Mouse (Mus musculus) colon, adult 2 months (tissue): ENCODE data around the gene Cers5. TPM values are rescaled to one million over a fixed set of nuclear protein-coding genes. Genes with fewer than 3 reads are reported as not detected.

Experiments
- polyA plus RNA-seq: library from polyadenylated mRNA; depleted of rRNA; stranded (reverse); fragments of >200 nt; gene quantifications from 2 replicates; pipeline ENCODE4 v1.2.3, GENCODE M21; 2012; rRNA removed

Cers5 gene
- polyA plus RNA-seq, result 23.7 and 24.2 TPM in 2 replicates

GRCm38 (mm10) chr15:99772881-99772924, at the start of gene Cers5:
TSS of gene Cers5 (minus strand) at chr15:99772885.

GRCm38 (mm10) chr15:99725341-99726155, 47.1 kb downstream of the Cers5 start, which contains the start of gene Cox14:
TSS of gene Cox14 (plus strand) at chr15:99725618.

DNA sequence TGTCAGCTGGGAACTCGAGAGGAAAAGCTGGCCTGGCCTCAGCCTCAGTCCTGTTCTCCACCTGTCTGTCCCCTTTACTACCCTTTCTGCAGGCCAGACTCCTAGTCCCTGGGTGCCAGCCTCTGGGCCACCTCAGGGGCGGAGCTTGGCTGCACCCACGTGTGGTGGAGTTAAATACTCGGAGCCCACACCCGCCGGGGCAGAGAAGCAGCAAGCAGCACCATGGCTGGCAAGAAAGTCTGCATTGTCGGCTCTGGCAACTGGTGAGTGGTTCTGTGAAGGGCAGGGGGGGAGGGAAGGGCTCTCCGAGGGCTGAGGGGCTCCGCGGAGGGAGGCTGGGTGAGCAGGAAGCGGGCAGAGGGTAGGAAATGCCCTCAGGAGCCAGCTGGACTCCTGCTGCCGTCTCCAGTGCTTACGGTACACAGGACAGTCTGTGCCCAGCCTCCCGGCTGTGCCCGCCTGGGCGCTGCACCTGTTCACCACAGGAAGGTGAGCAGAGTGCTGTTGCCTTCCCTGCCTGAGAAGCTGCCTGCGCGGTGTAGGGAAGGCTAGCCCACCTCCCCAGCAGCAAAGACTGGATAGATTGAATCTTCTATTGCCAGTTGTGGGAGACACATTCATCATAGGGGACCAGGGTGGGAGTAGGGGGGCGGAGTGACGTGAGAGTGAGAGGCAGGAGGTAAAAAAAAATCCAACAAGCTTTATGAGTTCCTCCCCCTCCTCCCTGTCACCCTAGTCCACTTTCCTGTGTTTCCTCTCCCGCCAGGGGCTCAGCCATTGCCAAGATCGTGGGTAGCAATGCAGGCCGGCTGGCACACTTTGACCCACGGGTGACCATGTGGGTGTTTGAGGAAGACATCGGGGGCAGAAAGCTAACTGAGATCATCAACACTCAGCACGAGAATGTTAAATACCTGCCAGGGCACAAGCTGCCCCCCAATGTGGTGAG, 55.0 kb downstream of the Cers5 start, which contains the start of gene Gpd1:
TSS of gene Gpd1 (plus strand) at position 130 of the 949 bp plus-strand sequence.

GRCm38 (mm10) chr15:99705440-99706048, 67.1 kb downstream of the Cers5 start, which contains the start of gene Gm17349:
TSS of gene Gm17349 (minus strand) at chr15:99705490.

GRCm38 (mm10) chr15:99701999-99702900, 70.4 kb downstream of the Cers5 start, which contains the start of gene Smarcd1:
TSS of gene Smarcd1 (plus strand) at chr15:99702129.

Other genes starting within 250 kb of the Cers5 start
- 1.0 and 2.0 TPM in 2 replicates for gene Faim2, start 244.7 kb downstream of the Cers5 start, polyA plus RNA-seq
- gene Aqp2, start 193.8 kb downstream of the Cers5 start, polyA plus RNA-seq, result not detected in 2 replicates
- 0.19 and 0.43 TPM in 2 replicates for gene Aqp5, start 182.1 kb downstream of the Cers5 start, polyA plus RNA-seq
- not detected in 2 replicates for gene Aqp6, start 171.5 kb downstream of the Cers5 start, polyA plus RNA-seq
- 10.6 and 12.4 TPM in 2 replicates for gene Racgap1, start 121.2 kb downstream of the Cers5 start, polyA plus RNA-seq
- 0.42 and 0.56 TPM in 2 replicates for gene Asic1, start 102.5 kb downstream of the Cers5 start, polyA plus RNA-seq
- gene Smarcd1, start 70.8 kb downstream of the Cers5 start, polyA plus RNA-seq, result 20.5 and 22.6 TPM in 2 replicates
- 1.3 and 2.1 TPM in 2 replicates for gene Gm17349, start 67.4 kb downstream of the Cers5 start, polyA plus RNA-seq
- 24.8 and 25.9 TPM in 2 replicates for gene Gpd1, start 55.4 kb downstream of the Cers5 start, polyA plus RNA-seq
- gene Cox14, start 47.3 kb downstream of the Cers5 start, polyA plus RNA-seq, result 367 and 448 TPM in 2 replicates
- 55.7 and 67.8 TPM in 2 replicates for gene Lima1, start 102.6 kb upstream of the Cers5 start, polyA plus RNA-seq
- not detected in 2 replicates for gene Fam186a, start 194.2 kb upstream of the Cers5 start, polyA plus RNA-seq
- gene Larp4, start 197.2 kb upstream of the Cers5 start, polyA plus RNA-seq, result 46.6 and 46.9 TPM in 2 replicates